Mouse (Mus musculus) testis, adult 10 weeks (tissue): ENCODE measurements around the gene Gcdh. TPM values are rescaled to one million over a fixed set of nuclear protein-coding genes. Genes with fewer than 3 reads are reported as not detected.

ENCODE experiments used
- polyA plus RNA-seq: library from polyadenylated mRNA; stranded (reverse); fragments of 350-450 nt; fragmentation: Illumina TruSeq; extraction: RNeasy Lipid Tissue Mini Kit (QIAGEN cat#74804); gene quantifications from one replicate; pipeline ENCODE4 v1.2.3, GENCODE M21; 2014; ENCODE audit warnings: low read depth, low replicate concordance

Gcdh gene
- 3.6 TPM for polyA plus RNA-seq

DNA sequence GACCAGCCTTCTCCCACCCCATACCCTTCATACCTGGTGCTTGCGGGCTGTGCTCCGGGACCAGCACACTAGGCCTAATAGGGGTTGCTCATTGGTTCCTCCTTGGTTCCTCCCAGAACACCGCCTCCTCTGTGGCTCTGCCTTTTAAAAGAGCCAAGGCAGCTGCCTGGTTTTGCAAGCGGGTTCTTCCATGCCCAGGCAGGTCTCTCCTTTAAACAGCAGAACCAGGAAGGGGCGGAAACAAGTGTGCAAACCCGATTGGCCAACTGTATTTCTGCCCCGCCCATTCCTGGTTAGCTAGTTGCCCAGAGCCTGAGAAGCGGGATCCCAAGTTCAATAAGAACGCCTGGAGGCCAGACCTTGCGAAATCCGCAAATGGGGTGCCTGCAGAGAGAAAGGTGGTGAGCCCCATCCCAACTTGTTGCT is at the start of gene Gcdh:
Gene Gcdh (minus strand): TSS at position 213 of the 426 bp plus-strand sequence.

DNA sequence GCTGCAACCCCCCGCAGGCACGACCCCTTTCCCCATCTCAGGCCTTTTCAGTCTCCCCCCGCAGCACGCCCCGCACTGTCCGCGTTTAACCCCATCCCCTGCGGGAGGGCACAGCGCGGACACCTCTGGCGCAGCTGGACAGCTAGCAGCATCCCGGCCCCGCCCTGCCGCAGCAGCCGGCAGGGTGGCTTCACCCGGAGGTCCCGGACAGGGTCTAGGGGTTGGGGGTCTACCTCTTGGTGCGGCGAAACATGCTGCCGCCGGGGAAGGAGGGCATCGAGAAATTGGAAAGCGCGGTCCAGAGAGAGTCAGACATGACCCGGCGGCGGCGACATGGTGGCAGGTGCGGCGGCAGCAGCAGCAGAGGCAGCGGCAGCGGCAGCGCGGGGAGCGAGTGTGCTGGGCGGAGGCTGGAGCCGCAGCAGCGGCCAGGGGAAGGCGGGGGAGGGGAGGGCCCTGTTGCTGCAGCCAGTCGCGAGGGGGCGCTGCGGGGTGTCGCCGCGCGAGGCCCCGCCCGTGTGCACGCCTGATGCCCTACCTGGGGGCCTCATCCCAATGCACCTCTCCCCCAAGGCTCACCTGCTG is 43.3 kb upstream of the Gcdh start, which contains the start of gene Mast1:
Gene Mast1 (minus strand): TSS at position 398 of the 585 bp plus-strand sequence.

DNA sequence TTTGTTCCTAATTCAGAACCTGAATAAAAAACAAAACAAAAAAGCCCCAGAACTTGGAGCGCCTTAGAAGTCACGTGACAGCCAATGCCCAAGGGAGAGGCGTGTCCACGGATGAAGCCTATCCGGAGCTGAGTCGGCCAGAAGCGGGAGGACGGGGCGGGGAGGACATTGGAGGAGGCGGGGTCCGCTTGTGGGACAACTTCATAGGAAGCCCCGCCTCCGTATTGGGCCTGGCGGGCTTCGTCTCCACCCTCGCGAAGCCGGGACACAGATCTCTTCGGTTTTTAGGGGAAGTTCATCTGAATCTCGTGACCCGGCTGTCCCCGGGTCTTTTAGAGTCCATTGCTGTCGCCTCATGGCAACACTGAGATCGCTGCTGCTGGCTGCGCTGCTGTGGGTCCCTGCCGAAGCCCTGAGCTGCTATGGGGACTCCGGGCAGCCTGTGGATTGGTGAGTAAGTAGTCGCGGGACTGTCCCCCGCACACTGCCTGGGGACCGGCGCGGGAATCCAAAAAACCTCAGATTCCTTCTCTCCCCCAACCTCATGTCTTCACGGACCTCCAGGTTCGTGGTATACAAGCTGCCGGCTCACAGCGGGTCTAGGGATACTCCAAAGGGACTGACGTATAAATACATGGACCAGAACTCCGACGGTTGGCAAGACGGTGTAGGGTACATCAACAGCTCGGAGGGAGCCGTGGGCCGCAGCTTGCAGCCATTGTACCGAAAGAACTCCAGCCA is 14.9 kb upstream of the Gcdh start, which contains the start of gene Dnase2a:
Gene Dnase2a (plus strand): TSS at position 140 of the 741 bp plus-strand sequence.

DNA sequence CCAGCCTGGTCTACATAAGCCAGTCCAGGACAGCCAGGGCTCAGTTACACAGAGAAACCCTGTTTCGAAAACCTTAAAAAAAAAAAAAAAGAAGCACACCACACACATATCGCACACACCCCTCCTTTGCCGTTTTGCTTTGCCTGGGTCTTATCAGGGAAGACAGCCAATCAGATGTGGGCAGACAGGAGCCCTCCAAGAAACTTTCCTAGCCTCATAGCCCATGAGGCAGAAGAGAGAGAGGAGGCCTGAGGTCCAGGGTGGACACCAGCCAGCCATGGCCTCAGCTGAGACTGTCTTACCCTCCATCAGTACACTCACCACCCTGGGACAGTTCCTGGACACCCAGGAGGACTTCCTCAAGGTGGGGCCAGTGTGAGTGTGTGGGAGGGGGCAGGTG is 8.0 kb upstream of the Gcdh start, which contains the start of gene Klf1:
Gene Klf1 (plus strand): TSS at position 177 of the 400 bp plus-strand sequence.

DNA sequence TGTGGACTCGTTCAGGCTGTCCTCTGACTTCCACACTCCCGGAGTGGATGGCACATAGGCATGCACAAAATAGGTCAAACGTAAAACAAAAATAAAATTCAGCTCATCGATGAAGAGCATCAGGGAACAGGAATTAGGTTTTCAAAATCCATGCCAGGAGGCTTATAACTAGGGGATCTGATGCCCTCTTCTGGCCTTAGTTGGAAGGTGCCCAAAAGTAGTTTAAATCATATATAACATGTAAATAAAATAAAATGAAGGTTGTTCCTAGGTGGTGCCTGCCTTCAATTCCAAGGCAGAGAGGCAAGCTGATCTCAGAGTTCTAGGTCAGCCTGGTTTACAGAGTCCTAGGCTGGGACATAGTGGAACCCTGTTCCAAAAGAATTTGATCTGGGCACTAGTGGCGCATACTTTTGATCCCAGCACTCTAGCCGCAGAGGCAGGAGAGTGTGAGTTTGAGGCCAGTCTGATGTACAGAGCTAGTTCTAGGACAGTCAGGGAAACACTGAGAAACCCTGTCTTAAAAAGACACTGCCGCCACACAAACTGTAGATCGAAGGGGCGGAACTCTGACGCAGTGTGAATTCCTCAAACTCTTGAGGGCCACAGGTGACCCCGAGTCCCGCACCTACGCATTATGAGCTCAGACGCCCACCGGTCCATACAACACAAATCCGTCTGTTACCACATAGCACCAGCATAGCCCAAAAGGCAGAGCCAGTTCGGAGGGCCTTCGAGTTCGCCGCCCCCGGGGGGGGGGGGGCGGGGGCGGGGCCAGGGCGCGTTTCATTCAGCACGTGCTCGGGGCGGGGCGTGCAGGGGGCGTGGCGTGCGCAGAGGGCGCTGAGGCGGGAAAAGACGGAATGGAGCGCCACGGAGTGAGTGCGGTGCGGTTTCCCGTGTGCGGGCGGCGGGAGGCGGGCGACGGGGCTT is 22.1 kb downstream of the Gcdh start, which contains the start of gene Syce2:
Gene Syce2 (plus strand): TSS at position 736 of the 933 bp plus-strand sequence.

DNA sequence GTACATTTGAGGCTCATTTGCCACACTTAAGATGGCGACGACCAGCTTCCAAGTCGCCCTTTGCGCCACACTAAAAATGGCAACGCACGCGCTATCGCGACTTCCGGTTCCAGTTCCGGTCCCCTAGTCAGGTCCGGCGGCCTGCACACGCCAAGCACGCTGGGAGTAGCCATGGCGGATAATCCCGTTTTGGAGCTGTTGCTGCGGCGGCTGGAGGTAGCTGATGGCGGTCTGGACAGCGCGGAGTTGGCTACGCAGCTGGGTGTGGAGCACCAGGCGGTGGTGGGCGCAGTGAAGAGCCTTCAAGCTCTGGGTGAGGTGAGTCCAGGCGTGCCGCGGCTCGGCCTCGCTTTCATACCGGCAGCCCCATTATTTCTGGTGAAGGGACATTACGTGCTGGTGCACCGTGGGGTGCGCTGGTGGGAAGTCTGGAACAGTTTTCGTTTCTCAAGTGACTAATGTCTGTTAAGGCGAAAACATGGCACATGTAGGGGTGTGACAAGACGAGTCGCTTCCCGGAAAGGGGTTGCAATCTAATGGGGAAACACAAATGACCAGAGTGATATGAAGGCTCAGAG is 36.8 kb downstream of the Gcdh start, which contains the start of gene Farsa:
Gene Farsa (plus strand): TSS at position 126 of the 578 bp plus-strand sequence.

DNA sequence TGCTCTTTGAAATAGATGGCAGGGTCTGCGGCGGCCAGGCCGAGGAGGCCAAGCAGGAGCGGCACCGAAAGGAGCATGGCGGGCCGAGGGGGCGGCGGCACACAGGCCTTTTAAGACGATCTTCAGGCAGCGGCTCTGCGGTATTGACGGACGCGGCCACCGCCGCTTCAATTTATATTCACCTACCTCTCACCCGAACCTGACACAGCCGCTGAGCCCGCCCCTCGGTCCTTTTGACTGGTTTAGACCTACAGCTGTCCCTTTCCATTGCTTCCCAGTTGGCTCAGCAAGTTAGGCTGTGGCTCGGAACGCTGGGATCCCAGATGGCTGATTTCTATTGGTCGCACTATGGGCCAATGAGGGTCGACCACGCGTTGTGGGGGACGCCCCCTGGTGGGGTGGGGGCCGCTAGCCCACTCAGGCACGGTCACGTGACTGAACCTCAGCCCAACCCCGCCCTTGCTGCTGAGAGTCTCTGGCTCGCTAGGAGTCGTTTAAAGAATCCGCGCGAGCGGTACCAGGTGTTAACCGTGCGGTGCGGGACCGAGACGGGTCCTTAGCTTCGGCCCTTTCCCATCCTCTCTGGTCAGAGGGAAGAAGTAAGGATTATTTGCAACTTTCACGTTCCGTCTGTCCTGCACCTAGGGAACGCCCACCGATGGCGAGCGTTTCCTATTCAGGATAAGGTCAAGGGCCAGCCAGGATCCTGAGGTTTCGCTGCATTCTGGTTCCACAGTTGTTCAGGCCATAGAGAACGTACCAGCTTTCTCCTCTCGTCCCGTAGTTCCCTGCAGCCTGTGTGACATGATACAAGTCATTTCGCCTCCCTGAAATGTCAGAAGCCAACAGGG is 46.8 kb downstream of the Gcdh start, which contains the start of gene Calr:
Gene Calr (minus strand): TSS at position 213 of the 851 bp plus-strand sequence.

DNA sequence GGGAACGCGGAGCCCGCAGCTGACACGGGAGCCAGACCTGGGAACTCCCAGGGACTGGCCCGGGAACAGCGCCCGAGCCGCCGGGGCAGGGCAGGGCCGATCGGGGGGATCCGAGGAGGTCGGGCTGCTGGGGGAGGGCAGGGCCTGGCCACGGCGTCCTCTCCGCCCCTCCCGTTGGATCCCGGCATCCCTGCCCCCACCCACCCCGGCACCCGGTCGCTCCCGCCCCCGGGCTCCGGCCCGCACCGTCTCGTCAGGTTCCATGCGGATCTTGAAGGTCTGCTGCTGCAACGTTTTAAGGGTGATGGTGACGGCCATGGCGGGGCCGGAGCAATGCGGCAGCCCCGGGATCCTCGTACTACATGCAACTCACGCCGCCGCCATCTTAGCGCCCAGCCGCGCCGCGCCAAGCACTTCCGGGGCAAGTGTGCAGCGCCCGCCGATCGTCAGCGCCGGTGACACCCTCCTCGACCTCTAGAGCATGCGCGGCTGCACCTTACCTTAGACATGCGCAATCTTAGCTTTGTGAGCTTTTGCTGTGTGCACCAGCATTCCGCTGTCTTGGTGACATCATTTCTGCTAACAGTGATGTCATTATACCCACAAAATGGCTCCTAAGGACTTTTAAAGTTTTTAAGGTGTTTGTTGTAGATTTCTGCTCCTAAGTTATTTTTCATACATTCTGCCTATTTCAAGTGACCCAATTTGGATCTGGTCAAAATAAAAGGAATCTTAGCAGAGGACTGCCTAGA is 53.3 kb downstream of the Gcdh start, which contains the start of gene Rad23a:
Gene Rad23a (minus strand): TSS at position 418 of the 752 bp plus-strand sequence.

Other genes with a start within 250 kb of the Gcdh start
- gene Ier2, start 231.1 kb downstream of the Gcdh start, polyA plus RNA-seq = 0.22 TPM
- gene Trmt1, start 207.6 kb downstream of the Gcdh start, polyA plus RNA-seq = 21.0 TPM
- gene Nacc1, start 206.1 kb downstream of the Gcdh start, polyA plus RNA-seq = 1.1 TPM
- not detected for gene Lyl1, start 192.5 kb downstream of the Gcdh start, polyA plus RNA-seq
- not detected for gene G430095P16Rik, start 170.9 kb downstream of the Gcdh start, polyA plus RNA-seq
- gene Nfix, start 93.6 kb downstream of the Gcdh start, polyA plus RNA-seq = 1.3 TPM
- 21.7 TPM for gene Dand5, start 71.1 kb downstream of the Gcdh start, polyA plus RNA-seq
- gene Gadd45gip1, start 62.4 kb downstream of the Gcdh start, polyA plus RNA-seq = 0.55 TPM
- gene Rad23a, start 53.3 kb downstream of the Gcdh start, polyA plus RNA-seq = 7.1 TPM
- gene Calr, start 47.0 kb downstream of the Gcdh start, polyA plus RNA-seq = 720 TPM
- gene Farsa, start 36.9 kb downstream of the Gcdh start, polyA plus RNA-seq = 6.7 TPM
- 458 TPM for gene Syce2, start 21.8 kb downstream of the Gcdh start, polyA plus RNA-seq
- gene Klf1, start 8.0 kb upstream of the Gcdh start, polyA plus RNA-seq = 0.22 TPM
- 1.5 TPM for gene Dnase2a, start 14.6 kb upstream of the Gcdh start, polyA plus RNA-seq
- not detected for gene Mast1, start 43.4 kb upstream of the Gcdh start, polyA plus RNA-seq
- not detected for gene Rtbdn, start 53.1 kb upstream of the Gcdh start, polyA plus RNA-seq
- not detected for gene Gm49661, start 75.5 kb upstream of the Gcdh start, polyA plus RNA-seq
- gene Prdx2, start 75.7 kb upstream of the Gcdh start, polyA plus RNA-seq = 15.6 TPM
- gene Rnaseh2a, start 75.8 kb upstream of the Gcdh start, polyA plus RNA-seq = 87.9 TPM
- not detected for gene Junb, start 84.8 kb upstream of the Gcdh start, polyA plus RNA-seq
- 14.0 TPM for gene Hook2, start 96.7 kb upstream of the Gcdh start, polyA plus RNA-seq
- not detected for gene Best2, start 120.6 kb upstream of the Gcdh start, polyA plus RNA-seq
- 16.5 TPM for gene Asna1, start 131.4 kb upstream of the Gcdh start, polyA plus RNA-seq
- 13.2 TPM for gene Trir, start 132.9 kb upstream of the Gcdh start, polyA plus RNA-seq
- 14.0 TPM for gene Tnpo2, start 143.0 kb upstream of the Gcdh start, polyA plus RNA-seq
- gene Fbxw9, start 166.1 kb upstream of the Gcdh start, polyA plus RNA-seq = 5.7 TPM
- not detected for gene Gm5741, start 174.1 kb upstream of the Gcdh start, polyA plus RNA-seq
- gene Dhps, start 177.8 kb upstream of the Gcdh start, polyA plus RNA-seq = 12.3 TPM
- 2.9 TPM for gene Wdr83os, start 186.8 kb upstream of the Gcdh start, polyA plus RNA-seq
- 1.3 TPM for gene Wdr83, start 187.4 kb upstream of the Gcdh start, polyA plus RNA-seq
- 3.9 TPM for gene Man2b1, start 189.3 kb upstream of the Gcdh start, polyA plus RNA-seq
- gene Zfp791, start 229.2 kb upstream of the Gcdh start, polyA plus RNA-seq = 0.83 TPM